Mouse (Mus musculus) heart, embryonic 13.5 days (tissue): ENCODE data around the gene Olfr1065. TPM values are rescaled to one million over a fixed set of nuclear protein-coding genes. Genes with fewer than 3 reads are reported as not detected.
A peak's percentile ranks its signal among the peaks of the same experiment; 100 is the strongest.
"Not testable (repeated sequence)": the region's sequence is repeated elsewhere in the genome, so short reads cannot be mapped to it uniquely, and the experiment has no call there.

ENCODE experiments used
- ATAC-seq: fragments of 200-750 bp; cut with Nextera tagmentation; 2 replicates; pipeline ENCODE4 v1.8.0; 2017; ENCODE audit warnings: moderate TSS enrichment; ENCODE audit not compliant: insufficient number of reproducible peaks, low FRiP score, low TSS enrichment; ENCODE audit errors: extremely low read depth
- H3K27ac ChIP-seq: fragments of 300-500 bp; sonication (generic); replicated peaks from 2 replicates; pipeline ENCODE4 v1.5.1; 2015; ENCODE audit warnings: moderate library complexity, mild to moderate bottlenecking, inconsistent platforms
- H3K27me3 ChIP-seq: fragments of 300-500 bp; sonication (generic); replicated peaks from 2 replicates; pipeline ENCODE4 v1.6.1; 2015; ENCODE audit warnings: mild to moderate bottlenecking, inconsistent platforms
- H3K36me3 ChIP-seq: fragments of 300-500 bp; sonication (generic); 2 replicates; pipeline ENCODE4 v1.6.1; 2015; ENCODE audit warnings: mild to moderate bottlenecking, inconsistent platforms
- H3K4me1 ChIP-seq: fragments of 300-500 bp; sonication (generic); 2 replicates; pipeline ENCODE4 v1.6.1; 2015; ENCODE audit warnings: inconsistent platforms
- H3K4me2 ChIP-seq: fragments of 300-500 bp; sonication (generic); 2 replicates; pipeline ENCODE4 v1.6.1; 2015; ENCODE audit warnings: inconsistent platforms, mild to moderate bottlenecking, moderate library complexity
- H3K4me3 ChIP-seq: fragments of 300-500 bp; sonication (generic); 2 replicates; pipeline ENCODE4 v1.5.1; 2015; ENCODE audit warnings: moderate library complexity, mild to moderate bottlenecking, inconsistent platforms
- H3K9ac ChIP-seq: fragments of 300-500 bp; sonication (generic); 2 replicates; pipeline ENCODE4 v1.6.1; 2015; ENCODE audit warnings: inconsistent platforms, mild to moderate bottlenecking, moderate library complexity
- H3K9me3 ChIP-seq: fragments of 300-500 bp; sonication (generic); 2 replicates; pipeline ENCODE4 v1.6.1; 2016; ENCODE audit warnings: inconsistent platforms
- WGBS: fragments of 180-500 bp; shearing (Covaris S2); methylation state at CpG from one replicate; pipeline ENCODE4 v1.1.7; 2015; ENCODE audit warnings: mixed read lengths; 5-methylcytosine and 5-hydroxymethylcytosine counted together
- polyA plus RNA-seq: library from polyadenylated mRNA; unstranded; fragments of >200 nt; fragmentation: Nextera tagmentation; extraction: Ambion mirVana; gene quantifications from 2 replicates; pipeline ENCODE4 v1.2.1, GENCODE M21; 2015

Olfr1065 gene
- not detected in 2 replicates for polyA plus RNA-seq

GRCm38 (mm10) chr2:86450491-86450890 is at the start of gene Olfr1065:
TSS of gene Olfr1065 (minus strand) at chr2:86450591.
- WGBS: 55% methylated on average over 1 of the region's 1 CpGs
- H3K4me2 ChIP-seq, H3K27ac ChIP-seq, H3K4me3 ChIP-seq, H3K27me3 ChIP-seq, H3K9ac ChIP-seq, H3K4me1 ChIP-seq, H3K9me3 ChIP-seq, ATAC-seq, H3K36me3 ChIP-seq: not testable (repeated sequence)

DNA sequence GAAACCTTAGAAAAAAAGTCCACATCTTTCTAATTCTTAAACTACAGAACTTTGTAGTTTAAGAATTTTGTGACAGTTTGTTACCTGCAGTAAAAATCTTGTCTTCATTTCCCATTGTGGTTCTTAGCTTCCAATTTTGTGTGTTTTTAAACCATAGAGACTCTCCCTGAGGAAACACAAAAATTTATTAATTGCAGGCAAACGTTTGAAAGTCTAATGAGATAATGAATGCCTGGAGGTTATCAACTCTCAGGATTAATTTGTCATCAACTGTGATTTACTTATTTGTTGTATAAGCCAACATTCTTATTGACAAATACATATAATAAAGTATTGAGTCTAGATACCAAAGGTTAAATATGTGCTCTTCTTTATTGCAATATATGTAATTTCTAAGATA is 36.9 kb upstream of the Olfr1065 start, which contains the start of gene Olfr228:
Olfr228 (minus strand) TSS at position 101 of the 400 bp plus-strand sequence.
- ATAC-seq: no peak
- no peak within 1 kb of the TSS for H3K27ac ChIP-seq
- no peaks in the 10 kb centered on the region for H3K4me1 ChIP-seq
- no peaks in the 10 kb centered on the region for H3K9me3 ChIP-seq
- H3K36me3 ChIP-seq: no peaks in the 10 kb centered on the region
- H3K9ac ChIP-seq: no peak within 1 kb of the TSS
- no peak within 1 kb of the TSS for H3K4me3 ChIP-seq
- no peaks in the 10 kb centered on the region for H3K27me3 ChIP-seq
- 35% methylated on average over 1 of the region's 1 CpGs for WGBS
- no peak within 1 kb of the TSS for H3K4me2 ChIP-seq

GRCm38 (mm10) chr2:86464442-86465109 is 14.2 kb upstream of the Olfr1065 start:
- Histone ChIP-seq H3K27me3 (no peaks in the 10 kb centered on the region), H3K4me3 (peak overlapping the region; percentile 16; the same call in 1 of the 2 replicates), H3K4me2 (peak overlapping the region; percentile 55), H3K9ac (peak overlapping the region; percentile 25; the same call in 1 of the 2 replicates), H3K36me3 (no peaks in the 10 kb centered on the region), H3K27ac (no peak overlapping the region), H3K9me3 (no peaks in the 10 kb centered on the region), H3K4me1 (no peaks in the 10 kb centered on the region)
- 32% methylated on average over 10 of the region's 10 CpGs for WGBS
- ATAC-seq: no peak

GRCm38 (mm10) chr2:86460434-86460833 is 10.0 kb upstream of the Olfr1065 start:
- Histone ChIP-seq H3K9ac (no peak overlapping the region), H3K27ac (no peak overlapping the region), H3K36me3 (no peaks in the 10 kb centered on the region), H3K27me3 (no peaks in the 10 kb centered on the region), H3K9me3 (no peaks in the 10 kb centered on the region), H3K4me2 (no peak overlapping the region), H3K4me3 (no peak overlapping the region), H3K4me1 (no peaks in the 10 kb centered on the region)
- 67% methylated on average over 1 of the region's 1 CpGs for WGBS
- no peak for ATAC-seq

DNA sequence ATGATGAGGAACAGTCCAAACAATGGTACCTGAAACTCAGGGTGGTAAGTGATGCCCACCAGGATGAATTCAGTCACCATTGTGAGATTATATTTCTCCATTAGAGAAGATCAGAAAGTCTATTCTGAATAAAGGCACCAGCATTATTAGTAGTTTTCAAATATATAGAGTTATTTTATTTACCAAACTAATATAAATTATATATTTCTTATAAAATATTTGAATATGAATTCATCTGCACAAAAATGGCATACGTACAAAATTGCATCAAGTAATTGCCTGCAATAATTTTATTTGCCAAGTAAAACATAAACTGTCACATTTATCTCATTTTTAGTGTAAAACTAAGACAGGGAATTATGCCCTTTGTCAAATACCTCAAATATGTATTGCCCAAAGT is 5.8 kb upstream of the Olfr1065 start, which contains the start of gene Olfr1066:
Olfr1066 (minus strand) TSS at position 101 of the 400 bp plus-strand sequence.
- Histone ChIP-seq H3K27me3 (no peaks in the 10 kb centered on the region), H3K9me3 (no peaks in the 10 kb centered on the region), H3K4me3 (no peak within 1 kb of the TSS), H3K9ac (no peak within 1 kb of the TSS), H3K27ac (no peak within 1 kb of the TSS), H3K36me3 (no peaks in the 10 kb centered on the region), H3K4me1 (no peaks in the 10 kb centered on the region), H3K4me2 (no peak within 1 kb of the TSS)
- WGBS: 73% methylated on average over 1 of the region's 1 CpGs
- ATAC-seq: no peak

DNA sequence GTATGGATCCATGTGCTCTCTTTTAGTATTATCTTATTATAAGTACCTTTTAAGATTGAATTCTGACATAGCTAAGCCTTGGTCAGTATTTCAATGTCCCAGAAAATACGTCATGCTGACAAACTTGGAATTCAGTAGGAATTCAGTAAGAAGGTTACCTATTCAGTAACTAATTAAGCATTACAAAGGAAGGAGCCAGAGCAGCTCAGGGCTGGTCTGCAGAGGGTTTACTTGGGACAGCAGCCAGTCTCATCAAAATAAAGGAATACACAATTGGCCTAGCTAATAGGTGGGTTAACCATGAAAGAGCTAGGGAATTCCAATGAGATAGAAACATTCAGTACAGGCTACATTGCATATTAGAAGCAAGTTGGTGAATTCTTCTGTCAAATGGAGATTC is 8.3 kb downstream of the Olfr1065 start:
- WGBS: 69% methylated on average over 1 of the region's 1 CpGs
- H3K4me2 ChIP-seq, H3K4me1 ChIP-seq, H3K27ac ChIP-seq, H3K36me3 ChIP-seq, H3K9ac ChIP-seq, H3K4me3 ChIP-seq, ATAC-seq, H3K9me3 ChIP-seq, H3K27me3 ChIP-seq: not testable (repeated sequence)

DNA sequence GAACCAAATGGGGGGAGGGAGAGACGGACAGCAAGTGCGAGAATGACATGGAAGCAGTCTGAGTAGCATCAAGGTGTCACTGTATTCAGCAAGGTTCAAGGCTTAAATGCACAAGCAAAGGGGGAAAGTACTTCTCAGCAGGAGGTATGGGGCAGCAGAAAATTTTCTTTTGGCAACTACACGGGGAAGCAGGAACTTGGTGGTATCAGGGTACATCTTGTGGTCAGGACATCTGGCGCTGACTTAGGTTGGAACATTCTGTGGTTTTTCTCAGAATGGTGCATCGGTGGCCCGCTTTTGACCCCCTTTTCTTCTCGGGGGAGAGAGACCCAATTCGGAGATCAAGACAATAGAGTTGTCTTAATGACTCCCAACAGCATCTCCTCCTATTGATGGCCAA is 21.9 kb downstream of the Olfr1065 start:
- not testable (repeated sequence) for H3K27ac ChIP-seq, H3K36me3 ChIP-seq, ATAC-seq, H3K4me2 ChIP-seq, H3K9me3 ChIP-seq, H3K9ac ChIP-seq, H3K4me3 ChIP-seq, H3K4me1 ChIP-seq, H3K27me3 ChIP-seq
- 81% methylated on average over 8 of the region's 8 CpGs for WGBS

DNA sequence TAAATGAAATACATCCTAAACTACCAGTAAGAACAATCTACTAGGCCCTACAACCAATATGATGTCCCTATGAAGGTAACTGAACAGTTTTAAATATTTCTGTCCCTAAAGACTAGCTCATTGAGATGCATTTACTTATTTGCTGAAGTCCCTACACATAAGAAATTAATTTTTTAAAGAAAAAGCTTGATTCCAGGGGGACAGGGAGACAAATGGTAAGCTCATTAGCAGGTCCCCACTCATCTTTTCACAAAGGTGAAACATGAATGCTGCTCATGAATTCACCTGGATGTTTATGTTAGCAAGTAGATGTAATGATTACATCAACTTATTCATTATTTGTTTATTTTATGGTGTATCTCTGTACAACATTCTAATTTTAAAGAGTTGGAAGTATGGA is 23.7 kb downstream of the Olfr1065 start, which contains the start of gene Olfr1062:
Olfr1062 (minus strand) TSS at position 101 of the 400 bp plus-strand sequence.
- H3K27ac ChIP-seq, H3K4me1 ChIP-seq, H3K4me3 ChIP-seq, H3K36me3 ChIP-seq, H3K4me2 ChIP-seq, H3K9ac ChIP-seq, H3K9me3 ChIP-seq, ATAC-seq, H3K27me3 ChIP-seq: not testable (repeated sequence)

DNA sequence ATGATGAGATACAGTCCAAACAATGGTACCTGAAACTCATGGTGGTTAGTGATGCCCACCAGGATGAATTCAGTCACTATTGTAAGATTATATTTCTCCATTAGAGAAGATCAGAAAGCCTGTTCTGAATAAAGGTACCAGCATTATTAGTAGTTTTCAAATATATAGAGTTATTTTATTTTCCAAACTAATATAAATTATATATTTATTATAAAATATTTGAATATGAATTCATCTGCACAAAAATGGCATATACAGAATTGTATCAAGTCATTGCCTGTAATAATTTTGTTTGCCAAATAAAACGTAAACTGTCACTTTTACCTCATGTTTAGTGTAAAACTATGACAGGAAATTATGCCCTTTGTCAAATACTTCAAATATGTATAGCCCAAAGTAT is 36.4 kb downstream of the Olfr1065 start, which contains the start of gene Olfr1061:
Olfr1061 (minus strand) TSS at position 101 of the 400 bp plus-strand sequence.
- no peak within 1 kb of the TSS for H3K4me3 ChIP-seq
- H3K27ac ChIP-seq: no peak within 1 kb of the TSS
- H3K4me1 ChIP-seq: no peaks in the 10 kb centered on the region
- H3K9ac ChIP-seq: no peak within 1 kb of the TSS
- ATAC-seq: no peak
- H3K36me3 ChIP-seq: no peaks in the 10 kb centered on the region
- WGBS: 51% methylated on average over 1 of the region's 1 CpGs
- H3K27me3 ChIP-seq: no peaks in the 10 kb centered on the region
- H3K9me3 ChIP-seq: no peaks in the 10 kb centered on the region
- H3K4me2 ChIP-seq: no peak within 1 kb of the TSS

- Histone ChIP-seq H3K4me2 (no peak overlapping the region), H3K4me3 (no peak overlapping the region), H3K9ac (no peak overlapping the region), H3K27me3 (no peaks in the 10 kb centered on the region), H3K36me3 (no peaks in the 10 kb centered on the region), H3K27ac (no peak overlapping the region), H3K9me3 (no peaks in the 10 kb centered on the region), H3K4me1 (no peaks in the 10 kb centered on the region)
- ATAC-seq: no peak
- 82% methylated on average over 2 of the region's 2 CpGs for WGBS
Observed at GRCm38 (mm10) chr2:86395114-86395513, 55.3 kb downstream of the Olfr1065 start.
